Mouse (Mus musculus) testis, postnatal 10 days (tissue): ENCODE measurements around the gene Cd36.

Experiments
- DNase-seq: peaks from one replicate; pipeline ENCODE4 v3.0.0; 2021; ENCODE audit warnings: low spot score

The Cd36 gene

GRCm38 (mm10) chr5:17776571-17776970 lies 112.0 kb downstream of the Cd36 start:
- peak; percentile 80 for DNase-seq

- no peak for DNase-seq
Observed at GRCm38 (mm10) chr5:17770328-17770727, 118.3 kb downstream of the Cd36 start.

GRCm38 (mm10) chr5:17766006-17766677 lies 122.5 kb downstream of the Cd36 start:
- DNase-seq, result no peak

- no peak for DNase-seq
Observed at GRCm38 (mm10) chr5:17753471-17754005, 135.1 kb downstream of the Cd36 start.

GRCm38 (mm10) chr5:17748293-17748692 lies 140.3 kb downstream of the Cd36 start:
- no peak for DNase-seq

- no peak for DNase-seq
Observed at GRCm38 (mm10) chr5:17747143-17747542, 141.5 kb downstream of the Cd36 start.

GRCm38 (mm10) chr5:17746520-17746919 lies 142.1 kb downstream of the Cd36 start:
- no peak for DNase-seq

GRCm38 (mm10) chr5:17739805-17740204 lies 148.8 kb downstream of the Cd36 start:
- no peak for DNase-seq
